Mouse (Mus musculus): ENCODE measurements around the gene Vkorc1. TPM values are rescaled to one million over a fixed set of nuclear protein-coding genes. Genes with fewer than 3 reads are reported as not detected.
A peak's percentile ranks its signal among the peaks of the same experiment; 100 is the strongest.
"Not testable (repeated sequence)": the region's sequence is repeated elsewhere in the genome, so short reads cannot be mapped to it uniquely, and the experiment has no call there.

Vkorc1 gene
- 86.6 and 106 TPM in 2 replicates for polyA plus RNA-seq (2016; fragmentation: Nextera tagmentation; extraction: Ambion mirVana)

DNA sequence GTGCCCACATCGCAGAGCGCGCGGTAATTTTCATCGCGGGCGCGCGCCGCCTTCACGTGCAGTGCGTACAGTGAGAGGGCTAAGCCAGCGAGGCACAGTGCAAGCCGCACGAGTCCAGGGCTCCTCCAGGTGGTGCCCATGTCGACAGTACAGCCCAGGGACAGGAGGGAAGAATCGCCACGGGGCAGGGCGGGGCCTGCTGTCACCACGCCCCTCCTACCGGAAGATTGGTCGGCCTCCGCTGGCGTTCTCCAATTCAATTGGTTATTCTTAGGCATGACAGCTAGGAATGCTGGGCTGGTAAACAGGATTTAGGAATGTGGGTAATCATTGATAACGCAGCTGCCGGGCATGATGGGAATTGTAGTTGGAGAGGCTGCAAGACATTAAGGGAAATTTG lies at the start of gene Vkorc1, which contains the start of gene Gm21974:
Gene Vkorc1 (minus strand): TSS at position 176 of the 400 bp plus-strand sequence.
Gene Gm21974 (minus strand): TSS at position 13 of the 400 bp plus-strand sequence.
- Histone ChIP-seq H3K27ac (ENCODE audit: poor library complexity, severe bottlenecking) (peak within 1 kb of the TSS; percentile 73), H3K4me2 (peak within 1 kb of the TSS; percentile 92), H3K36me3 (peaks cover 23% of the 10 kb centered on the region), H3K4me3 (peak within 1 kb of the TSS; percentile 64), H3K9ac (peak within 1 kb of the TSS; percentile 73), H3K27me3 (replicated peaks) (no peaks in the 10 kb centered on the region), H3K9me3 (replicated peaks) (no peaks in the 10 kb centered on the region), H3K4me1 (replicated peaks) (peaks cover 28% of the 10 kb centered on the region)
- peak; percentile 97 for ATAC-seq (ENCODE audit: insufficient number of reproducible peaks, low FRiP score)
- whole genome bisulfite sequencing: under 1% methylated on average over 26 of the region's 26 CpGs

DNA sequence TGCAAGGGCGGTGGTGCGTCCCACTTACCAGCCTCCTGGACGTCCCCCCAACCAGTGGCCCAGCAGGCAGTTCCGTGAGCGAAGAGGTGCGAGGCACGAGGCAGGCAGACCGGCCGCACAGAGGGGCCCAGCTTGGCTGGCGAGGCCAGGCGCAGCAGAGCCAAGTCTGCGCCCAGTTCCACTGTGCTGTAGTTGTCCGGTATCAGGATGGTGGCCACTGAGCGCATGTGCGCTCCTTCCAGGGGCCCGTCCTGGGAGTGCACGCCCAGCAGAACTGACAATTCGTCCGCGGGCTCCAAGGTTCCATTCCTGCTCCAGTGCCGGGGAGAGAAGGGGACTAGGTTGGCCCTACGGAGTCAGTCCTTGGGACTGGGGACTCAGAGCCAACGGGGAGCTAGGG lies 49.2 kb upstream of the Vkorc1 start:
- Histone ChIP-seq H3K36me3 (no peaks in the 10 kb centered on the region), H3K4me3 (peak overlapping the region; percentile 6), H3K27me3 (replicated peaks) (peaks cover 42% of the 10 kb centered on the region), H3K9me3 (replicated peaks) (no peaks in the 10 kb centered on the region), H3K4me1 (replicated peaks) (peaks cover 8% of the 10 kb centered on the region; the same call in 1 of the 2 replicates), H3K27ac (ENCODE audit: poor library complexity, severe bottlenecking) (no peak overlapping the region), H3K9ac (peak overlapping the region; percentile 34; the same call in 1 of the 2 replicates), H3K4me2 (peak overlapping the region; percentile 56)
- 8% methylated on average over 23 of the region's 23 CpGs for WGBS
- ATAC-seq (ENCODE audit: insufficient number of reproducible peaks, low FRiP score): no peak; the same call in 1 of the 2 replicates

DNA sequence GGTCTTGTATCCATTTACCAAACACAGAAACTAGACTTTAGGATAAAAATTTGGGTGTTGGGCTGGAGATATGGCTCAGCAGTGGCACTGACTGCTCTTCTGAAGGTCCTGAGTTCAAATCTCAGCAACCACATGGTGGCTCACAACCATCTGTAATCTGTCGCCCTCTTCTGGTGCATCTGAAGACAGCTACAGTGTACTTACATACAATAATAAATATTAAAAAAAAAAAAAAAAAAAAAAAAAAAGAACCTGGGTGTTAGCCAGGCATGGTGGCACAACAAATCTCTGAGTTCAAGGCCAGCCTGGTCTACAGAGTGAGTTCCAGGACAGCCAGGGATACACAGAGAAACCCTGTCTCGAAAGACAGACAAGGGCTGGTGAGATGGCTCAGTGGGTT lies 46.7 kb upstream of the Vkorc1 start:
- not testable (repeated sequence) for H3K9ac ChIP-seq; H3K4me1 ChIP-seq (replicated peaks); H3K36me3 ChIP-seq; H3K4me2 ChIP-seq; H3K9me3 ChIP-seq (replicated peaks); ATAC-seq (ENCODE audit: insufficient number of reproducible peaks, low FRiP score); H3K4me3 ChIP-seq; H3K27ac ChIP-seq (ENCODE audit: poor library complexity, severe bottlenecking)
- peaks cover 40% of the 10 kb centered on the region for H3K27me3 ChIP-seq (replicated peaks)
- 51% methylated on average over 2 of the region's 2 CpGs for WGBS

DNA sequence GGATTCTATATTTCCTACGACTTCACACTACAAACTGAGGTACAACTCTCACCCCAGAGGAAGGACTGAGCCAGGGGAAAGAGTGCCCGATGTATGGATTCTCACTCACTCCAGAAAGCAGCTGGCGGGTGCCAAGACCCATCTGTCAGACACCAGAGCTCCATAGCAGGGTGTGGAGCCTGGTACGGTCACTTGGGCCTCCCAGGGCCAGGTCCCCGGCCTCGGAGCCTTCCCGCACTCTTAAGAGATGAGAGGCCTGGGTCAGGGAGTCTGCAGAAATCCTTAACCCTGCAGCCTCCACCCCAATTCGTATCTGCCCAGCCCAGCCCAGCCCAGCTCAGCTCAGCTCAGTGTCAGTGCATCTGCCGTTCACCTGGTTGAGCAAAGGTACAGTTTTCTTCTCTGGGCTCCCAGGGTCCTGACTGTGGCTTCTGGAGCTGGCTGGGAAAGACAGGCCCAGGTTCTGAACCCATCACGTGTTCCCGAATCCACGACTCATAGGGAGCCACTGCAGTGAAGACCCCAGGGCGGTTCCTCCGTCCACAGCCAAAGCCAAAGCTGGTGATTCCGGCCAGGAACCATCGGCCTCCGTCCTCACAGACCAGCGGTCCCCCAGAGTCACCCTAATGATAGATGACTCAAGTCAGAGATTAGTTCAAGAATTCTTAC lies 40.9 kb upstream of the Vkorc1 start:
- Histone ChIP-seq H3K36me3 (no peaks in the 10 kb centered on the region), H3K9me3 (replicated peaks) (no peaks in the 10 kb centered on the region), H3K4me3 (peak overlapping the region; percentile 88), H3K27me3 (replicated peaks) (0 out of 2 replicates have a peak, but pooled peaks cover 5% of the 10 kb centered on the region), H3K9ac (peak overlapping the region; percentile 86), H3K4me1 (replicated peaks) (peaks cover 22% of the 10 kb centered on the region), H3K4me2 (peak overlapping the region; percentile 96), H3K27ac (ENCODE audit: poor library complexity, severe bottlenecking) (peak overlapping the region; percentile 20; the same call in 1 of the 2 replicates)
- ATAC-seq (ENCODE audit: insufficient number of reproducible peaks, low FRiP score): no peak
- WGBS: 50% methylated on average over 18 of the region's 18 CpGs

DNA sequence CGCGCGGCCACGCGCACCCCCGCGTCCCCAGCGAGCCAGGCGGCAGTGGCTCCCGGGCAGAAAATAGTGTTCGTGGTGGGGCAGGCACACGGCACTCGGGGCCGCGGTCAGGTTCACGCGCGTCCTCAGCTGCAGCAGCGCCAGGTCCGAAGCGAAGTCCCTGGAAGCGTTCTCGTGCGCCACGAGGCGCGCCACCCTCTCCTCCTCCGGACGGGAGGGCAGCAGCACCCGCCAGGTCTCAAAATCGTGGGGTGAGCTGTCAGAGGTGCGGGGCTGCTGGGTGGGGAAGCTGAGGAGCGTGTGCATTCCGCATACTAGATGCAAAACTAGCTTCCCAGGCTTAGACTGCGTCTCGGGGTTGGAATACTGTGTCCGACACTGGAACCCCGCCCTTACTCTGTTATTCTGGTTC lies 40.3 kb upstream of the Vkorc1 start:
- Histone ChIP-seq H3K4me2 (peak overlapping the region; percentile 96), H3K4me1 (replicated peaks) (peaks cover 25% of the 10 kb centered on the region), H3K9me3 (replicated peaks) (no peaks in the 10 kb centered on the region), H3K27ac (ENCODE audit: poor library complexity, severe bottlenecking) (peak overlapping the region; percentile 20; the same call in 1 of the 2 replicates), H3K27me3 (replicated peaks) (0 out of 2 replicates have a peak, but pooled peaks cover 5% of the 10 kb centered on the region), H3K4me3 (peak overlapping the region; percentile 88), H3K9ac (peak overlapping the region; percentile 86), H3K36me3 (no peaks in the 10 kb centered on the region)
- WGBS: under 1% methylated on average over 38 of the region's 38 CpGs
- ATAC-seq (ENCODE audit: insufficient number of reproducible peaks, low FRiP score): peak; percentile 30

DNA sequence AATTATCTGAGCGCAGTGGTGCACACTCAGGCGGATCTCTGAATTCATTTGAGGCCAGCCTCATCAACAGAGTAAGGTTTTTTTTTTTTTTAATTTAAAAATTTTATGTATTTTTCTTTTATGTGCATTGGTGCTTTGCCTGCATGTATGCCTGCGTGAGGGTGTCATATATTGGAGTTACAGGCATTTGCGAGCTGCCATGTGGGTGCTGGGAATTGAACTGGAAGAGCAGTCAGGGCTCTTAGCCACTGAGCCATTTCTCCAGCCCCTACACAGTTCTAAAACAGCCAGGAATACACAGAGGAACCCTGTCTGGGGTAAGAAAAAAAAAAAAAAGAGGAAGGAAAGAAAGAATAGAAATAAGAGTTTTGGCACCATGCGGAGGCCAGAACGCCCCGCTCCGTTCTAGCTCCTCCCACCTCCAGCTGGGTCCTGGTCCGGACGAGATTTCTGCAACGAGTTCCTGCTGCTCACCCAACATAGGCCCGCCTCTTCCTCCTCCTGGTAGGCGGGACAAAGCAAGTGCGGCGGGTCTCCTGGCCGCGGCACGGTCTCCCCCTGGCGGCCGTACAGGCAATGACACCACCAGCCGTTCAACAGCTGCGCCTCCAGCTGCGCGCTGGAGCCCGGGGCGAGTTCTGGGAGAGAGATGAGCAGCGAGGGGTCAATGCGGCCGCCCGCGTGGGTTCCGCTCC lies 39.8 kb upstream of the Vkorc1 start:
- Histone ChIP-seq H3K9ac (peak overlapping the region; percentile 86), H3K4me3 (peak overlapping the region; percentile 88), H3K27me3 (replicated peaks) (peaks cover 8% of the 10 kb centered on the region; the same call in 1 of the 2 replicates), H3K27ac (ENCODE audit: poor library complexity, severe bottlenecking) (peak overlapping the region; percentile 61), H3K4me1 (replicated peaks) (peaks cover 26% of the 10 kb centered on the region), H3K9me3 (replicated peaks) (no peaks in the 10 kb centered on the region), H3K36me3 (no peaks in the 10 kb centered on the region), H3K4me2 (peak overlapping the region; percentile 96)
- WGBS: 6% methylated on average over 32 of the region's 32 CpGs
- peak; percentile 93 for ATAC-seq (ENCODE audit: insufficient number of reproducible peaks, low FRiP score)

DNA sequence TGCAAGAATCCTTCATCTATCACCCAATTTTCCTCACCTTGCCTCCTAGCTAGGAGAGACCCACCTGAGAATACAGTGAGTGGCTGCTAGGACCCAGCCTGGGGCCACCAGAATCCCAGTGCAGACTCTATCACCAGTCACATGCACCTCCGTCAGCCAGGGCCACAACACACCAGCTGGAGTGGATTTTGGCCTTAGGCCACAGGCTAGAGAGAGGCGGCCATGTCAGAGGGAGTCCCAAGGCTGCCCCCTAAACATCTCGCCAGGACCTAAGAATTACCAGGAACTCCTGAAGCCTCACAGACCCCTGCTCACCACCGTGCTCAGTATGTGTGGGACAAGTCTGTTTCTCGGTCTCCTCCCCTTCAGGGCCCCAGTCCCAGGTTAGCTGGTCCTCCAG lies 38.7 kb upstream of the Vkorc1 start:
- H3K9ac ChIP-seq: no peak overlapping the region
- no peak overlapping the region for H3K4me3 ChIP-seq
- H3K27ac ChIP-seq (ENCODE audit: poor library complexity, severe bottlenecking): no peak overlapping the region
- H3K27me3 ChIP-seq (replicated peaks): peaks cover 13% of the 10 kb centered on the region
- no peaks in the 10 kb centered on the region for H3K9me3 ChIP-seq (replicated peaks)
- no peak for ATAC-seq (ENCODE audit: insufficient number of reproducible peaks, low FRiP score)
- 84% methylated on average over 5 of the region's 5 CpGs for WGBS
- H3K4me1 ChIP-seq (replicated peaks): peaks cover 37% of the 10 kb centered on the region
- H3K36me3 ChIP-seq: no peaks in the 10 kb centered on the region
- H3K4me2 ChIP-seq: no peak overlapping the region

DNA sequence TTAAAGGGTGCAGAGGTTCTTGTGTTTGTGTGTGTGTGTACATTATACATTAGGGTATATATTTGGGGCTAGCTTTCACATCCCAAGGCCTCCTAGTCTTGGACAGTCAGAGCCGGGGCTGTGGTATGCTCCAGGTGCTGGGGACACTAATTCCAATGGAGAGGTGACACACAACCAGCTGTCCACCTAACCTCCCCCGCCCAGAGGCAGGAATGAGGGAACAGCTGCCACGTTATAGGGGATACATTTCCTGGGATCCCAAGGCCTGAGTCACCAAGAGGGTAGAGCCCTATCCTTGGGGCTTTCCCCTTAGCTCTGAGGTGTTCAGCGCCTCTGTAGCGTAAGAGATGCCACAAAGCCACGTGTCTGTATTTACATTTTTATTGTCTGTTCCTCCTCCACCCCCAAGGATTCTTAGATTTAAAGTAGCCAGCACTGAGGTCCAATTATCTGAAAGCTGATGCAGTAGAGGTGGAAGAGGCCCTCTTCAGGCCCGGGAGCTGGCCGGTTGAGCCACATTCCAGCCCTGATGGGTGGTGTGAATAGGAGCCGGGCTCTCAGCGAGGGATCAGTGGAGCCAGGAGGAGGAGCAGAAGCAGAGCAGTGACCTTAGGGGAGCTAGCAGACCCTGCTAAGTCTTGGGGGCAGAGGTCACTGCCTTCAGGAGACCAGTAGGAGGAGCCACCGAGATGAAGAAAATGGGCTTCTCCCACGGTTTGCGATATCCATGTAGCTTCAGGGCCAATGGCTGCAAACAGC lies 37.0 kb upstream of the Vkorc1 start:
- WGBS: 26% methylated on average over 13 of the region's 13 CpGs
- no peak for ATAC-seq (ENCODE audit: insufficient number of reproducible peaks, low FRiP score)
- Histone ChIP-seq H3K4me1 (replicated peaks) (peaks cover 41% of the 10 kb centered on the region), H3K36me3 (no peaks in the 10 kb centered on the region), H3K9ac (no peak overlapping the region), H3K27ac (ENCODE audit: poor library complexity, severe bottlenecking) (no peak overlapping the region), H3K27me3 (replicated peaks) (peaks cover 28% of the 10 kb centered on the region), H3K4me2 (no peak overlapping the region), H3K4me3 (no peak overlapping the region), H3K9me3 (replicated peaks) (no peaks in the 10 kb centered on the region)

DNA sequence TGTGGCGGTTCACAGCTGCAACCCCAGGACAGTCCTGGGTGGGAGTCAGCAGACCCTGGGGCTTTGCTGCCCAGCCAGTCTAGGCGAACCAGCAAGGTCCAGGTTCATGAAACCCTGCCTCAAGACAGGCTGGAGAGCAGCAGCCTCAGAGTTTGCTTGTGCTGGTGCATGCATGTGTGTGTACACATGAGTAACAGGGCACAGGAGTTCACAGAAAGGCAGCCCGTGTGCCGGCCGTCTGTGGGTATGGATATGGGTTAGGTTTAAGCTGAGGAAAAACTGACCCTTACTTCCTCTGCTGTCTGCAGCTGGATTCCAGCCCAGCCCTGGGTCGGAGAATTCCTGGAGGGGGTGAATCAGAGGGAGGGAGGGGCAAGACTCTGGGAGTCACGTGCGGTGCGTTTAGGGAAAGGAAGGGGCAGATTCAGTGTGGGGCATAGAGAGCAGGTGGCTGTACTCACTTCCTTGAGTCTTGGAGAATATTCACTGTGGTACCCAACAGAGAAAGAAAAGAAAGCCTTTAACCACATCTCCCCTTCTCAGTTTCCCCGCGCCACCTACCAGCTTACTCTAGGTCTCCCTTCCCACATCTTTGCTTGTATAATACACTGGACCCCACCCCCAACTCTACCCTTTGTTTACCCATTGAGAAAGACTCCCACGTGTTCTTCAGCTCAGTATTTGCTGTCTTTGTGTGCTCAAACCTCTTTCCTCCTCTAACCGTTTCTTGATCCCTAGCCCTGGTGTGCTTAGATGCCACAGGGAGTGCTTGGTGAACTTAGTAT lies 36.1 kb upstream of the Vkorc1 start:
- Histone ChIP-seq H3K9me3 (replicated peaks) (no peaks in the 10 kb centered on the region), H3K4me3 (no peak overlapping the region), H3K9ac (peak overlapping the region; percentile 55; the same call in 1 of the 2 replicates), H3K4me1 (replicated peaks) (peaks cover 40% of the 10 kb centered on the region), H3K4me2 (peak overlapping the region; percentile 23; the same call in 1 of the 2 replicates), H3K27ac (ENCODE audit: poor library complexity, severe bottlenecking) (no peak overlapping the region), H3K36me3 (no peaks in the 10 kb centered on the region), H3K27me3 (replicated peaks) (peaks cover 27% of the 10 kb centered on the region)
- WGBS: 43% methylated on average over 13 of the region's 13 CpGs
- ATAC-seq (ENCODE audit: insufficient number of reproducible peaks, low FRiP score): no peak

DNA sequence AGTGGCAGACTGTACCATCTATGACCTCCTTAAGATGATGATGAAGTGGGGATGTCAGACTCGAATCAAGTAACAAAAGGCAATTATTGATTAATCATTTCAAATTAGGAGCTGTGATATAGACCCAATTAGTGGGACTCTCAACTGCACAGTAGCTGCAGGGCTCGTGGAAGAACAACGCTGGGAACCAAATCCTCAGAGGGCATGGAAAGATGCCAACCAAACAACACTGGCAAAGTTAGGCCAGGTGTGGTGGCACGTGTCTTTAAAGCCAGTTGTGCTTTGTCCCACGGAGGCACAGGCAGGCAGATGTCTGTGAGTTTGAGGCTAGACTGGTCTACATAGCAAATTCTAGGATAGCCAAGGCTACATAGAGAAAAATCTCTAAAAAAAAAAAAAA lies 35.2 kb upstream of the Vkorc1 start:
- 82% methylated on average over 5 of the region's 5 CpGs for WGBS
- Histone ChIP-seq H3K4me2 (no peak overlapping the region), H3K9me3 (replicated peaks) (no peaks in the 10 kb centered on the region), H3K4me3 (no peak overlapping the region), H3K27ac (ENCODE audit: poor library complexity, severe bottlenecking) (no peak overlapping the region), H3K9ac (no peak overlapping the region), H3K27me3 (replicated peaks) (peaks cover 23% of the 10 kb centered on the region), H3K36me3 (peaks cover 3% of the 10 kb centered on the region; the same call in 1 of the 2 replicates), H3K4me1 (replicated peaks) (peaks cover 34% of the 10 kb centered on the region)
- ATAC-seq (ENCODE audit: insufficient number of reproducible peaks, low FRiP score): no peak

Measured in heart, embryonic 12.5 days (tissue).